Mouse (Mus musculus): ENCODE data around the gene Hhip. TPM values are rescaled to one million over a fixed set of nuclear protein-coding genes. Genes with fewer than 3 reads are reported as not detected.
A peak's percentile ranks its signal among the peaks of the same experiment; 100 is the strongest.
"Not testable (repeated sequence)": the region's sequence is repeated elsewhere in the genome, so short reads cannot be mapped to it uniquely, and the experiment has no call there.

Hhip gene
- polyA plus RNA-seq, 1 experiment from 2014 or later = 13.2 TPM

DNA sequence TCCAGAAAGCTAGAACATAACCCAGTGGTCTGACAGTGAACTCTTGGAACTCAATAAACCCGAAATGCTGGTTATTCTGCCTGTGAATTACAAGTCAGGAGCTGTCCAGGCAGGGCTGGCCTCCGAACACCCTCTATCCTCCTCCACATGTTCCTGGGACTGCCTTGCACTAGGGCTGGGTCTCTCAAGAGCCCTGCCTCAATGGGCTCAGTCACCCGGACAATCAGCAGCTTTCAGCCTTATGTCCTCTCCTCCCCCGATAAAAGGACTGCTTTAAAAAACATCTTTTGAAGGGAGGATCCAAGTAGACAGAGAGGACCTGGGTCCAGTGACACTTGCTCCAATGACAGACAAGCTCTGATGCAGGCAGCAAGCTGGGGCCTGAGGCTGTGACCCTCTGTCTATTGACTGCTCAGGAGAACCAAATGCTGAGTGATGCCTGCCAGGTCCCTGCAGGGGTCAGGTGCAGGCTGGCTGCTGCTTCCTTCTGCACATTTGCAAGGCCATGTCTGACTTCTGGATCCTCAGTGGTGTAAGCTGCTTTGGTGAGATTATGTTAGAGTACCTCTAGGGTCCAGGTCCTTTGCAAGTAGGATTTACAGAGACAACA, 20.1 kb downstream of the Hhip start:
- Histone ChIP-seq H3K4me1 (no peaks in the 10 kb centered on the region), H3K4me2 (no peak overlapping the region), H3K27me3 (0 out of 2 replicates have a peak, but pooled peaks cover 4% of the 10 kb centered on the region), H3K9ac (no peak overlapping the region), H3K4me3 (no peak overlapping the region), H3K36me3 (no peaks in the 10 kb centered on the region; the same call in 1 of the 2 replicates), H3K27ac (no peak overlapping the region), H3K9me3 (no peaks in the 10 kb centered on the region)
- WGBS = 62% methylated on average over 4 of the region's 4 CpGs
- no peak for ATAC-seq (ENCODE audit: insufficient number of reproducible peaks, low FRiP score, low TSS enrichment, low read depth)

DNA sequence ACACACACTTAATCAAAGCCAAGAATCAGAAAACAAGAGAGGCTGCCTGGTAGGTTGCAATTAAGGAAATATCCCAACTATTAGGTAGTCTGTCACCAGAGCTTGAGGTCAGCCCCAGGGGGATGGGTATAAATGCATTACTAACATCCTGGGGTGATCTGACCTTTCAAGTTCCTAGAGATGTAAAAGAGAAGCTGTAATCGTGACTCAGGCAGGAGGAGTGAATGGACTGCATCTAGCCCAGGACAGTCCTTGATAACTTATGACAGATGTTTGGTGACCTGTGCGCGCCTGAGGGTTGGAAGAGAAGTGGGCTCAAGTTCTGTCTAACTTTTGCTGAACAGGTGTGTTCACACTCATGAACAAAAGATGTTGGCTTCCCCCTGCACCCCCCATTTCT, 25.2 kb downstream of the Hhip start:
- Histone ChIP-seq H3K36me3 (no peaks in the 10 kb centered on the region; the same call in 1 of the 2 replicates), H3K4me1 (peaks cover 12% of the 10 kb centered on the region; the same call in 1 of the 2 replicates), H3K4me2 (no peak overlapping the region), H3K4me3 (no peak overlapping the region), H3K9me3 (no peaks in the 10 kb centered on the region), H3K27me3 (peaks cover 9% of the 10 kb centered on the region), H3K9ac (no peak overlapping the region), H3K27ac (no peak overlapping the region)
- WGBS = 32% methylated on average over 3 of the region's 3 CpGs
- no peak for ATAC-seq (ENCODE audit: insufficient number of reproducible peaks, low FRiP score, low TSS enrichment, low read depth)

DNA sequence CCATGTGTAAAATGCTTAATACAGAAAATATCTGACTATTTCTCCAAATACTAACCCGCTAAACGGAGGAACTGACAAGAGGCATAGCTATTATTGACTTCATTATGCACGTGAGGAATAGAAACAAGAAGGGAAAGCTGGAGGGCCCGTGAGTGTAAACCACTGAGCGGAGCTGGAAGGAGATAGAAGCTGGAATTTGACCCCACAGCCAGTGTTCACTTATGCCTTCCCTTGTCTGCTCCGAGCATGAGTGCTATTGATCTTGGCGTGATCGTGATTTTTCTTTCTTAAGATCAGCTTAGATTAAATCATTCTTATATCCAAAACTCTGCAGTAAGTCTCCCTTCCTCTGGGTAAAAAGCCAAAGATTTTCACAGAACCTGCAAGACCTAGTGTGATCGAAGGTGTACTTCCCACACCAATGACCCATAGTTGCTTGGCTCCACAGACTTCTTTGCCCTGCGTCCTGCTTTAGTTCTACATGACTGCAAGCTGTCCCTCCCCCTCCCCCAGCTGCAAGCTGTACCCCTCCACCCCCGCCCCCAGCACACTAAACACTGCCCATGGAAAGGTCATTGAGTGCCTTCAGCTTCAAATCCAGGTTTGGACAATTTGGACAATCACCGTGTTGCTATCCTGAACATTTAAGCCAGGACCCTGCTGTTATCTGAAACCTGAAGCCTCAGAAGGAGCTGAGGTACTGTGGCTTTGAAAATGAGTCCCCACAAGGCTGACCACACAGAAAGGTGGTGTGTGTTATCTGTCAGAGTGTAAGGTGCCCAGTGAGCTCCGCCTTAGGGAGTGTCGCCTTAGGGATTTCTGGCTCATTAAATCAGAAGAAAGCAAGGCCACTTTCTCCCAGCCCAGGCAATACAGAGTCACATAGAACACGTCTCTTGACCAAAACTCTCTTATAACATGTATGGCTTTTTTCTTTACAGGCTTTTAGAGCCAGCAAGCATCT, 26.2 kb downstream of the Hhip start:
- Histone ChIP-seq H3K4me1 (peaks cover 12% of the 10 kb centered on the region; the same call in 1 of the 2 replicates), H3K9me3 (no peaks in the 10 kb centered on the region), H3K4me2 (no peak overlapping the region), H3K36me3 (no peaks in the 10 kb centered on the region), H3K27me3 (peaks cover 9% of the 10 kb centered on the region), H3K27ac (no peak overlapping the region), H3K9ac (no peak overlapping the region), H3K4me3 (no peak overlapping the region)
- ATAC-seq (ENCODE audit: insufficient number of reproducible peaks, low FRiP score, low TSS enrichment, low read depth) = no peak
- WGBS = 33% methylated on average over 15 of the region's 15 CpGs

DNA sequence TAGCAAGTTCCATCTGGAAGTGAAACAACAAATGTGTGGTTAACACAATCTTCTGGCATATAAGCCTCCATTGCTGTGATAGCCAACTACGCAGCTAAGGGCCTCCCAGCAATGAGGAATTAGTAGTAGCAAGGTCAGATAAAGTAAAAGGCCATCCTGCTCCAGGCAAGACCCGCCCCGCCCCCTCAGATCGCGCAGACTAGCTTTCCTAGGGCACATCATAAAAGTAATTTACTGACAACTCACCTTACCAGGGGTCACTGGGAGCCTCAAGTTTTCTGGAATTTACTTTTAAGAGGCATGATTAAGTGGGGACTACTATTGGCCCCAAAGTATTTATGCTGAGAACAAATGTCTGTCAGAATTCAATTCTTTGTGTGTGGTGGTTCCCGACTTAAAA, 28.2 kb downstream of the Hhip start:
- peaks cover 6% of the 10 kb centered on the region for H3K27me3 ChIP-seq
- no peak for ATAC-seq (ENCODE audit: insufficient number of reproducible peaks, low FRiP score, low TSS enrichment, low read depth)
- H3K4me1 ChIP-seq = peaks cover 12% of the 10 kb centered on the region; the same call in 1 of the 2 replicates
- H3K27ac ChIP-seq = no peak overlapping the region
- H3K36me3 ChIP-seq = no peaks in the 10 kb centered on the region
- H3K9ac ChIP-seq = no peak overlapping the region
- H3K4me2 ChIP-seq = no peak overlapping the region
- no peak overlapping the region for H3K4me3 ChIP-seq
- WGBS = 28% methylated on average over 6 of the region's 6 CpGs
- no peaks in the 10 kb centered on the region for H3K9me3 ChIP-seq

DNA sequence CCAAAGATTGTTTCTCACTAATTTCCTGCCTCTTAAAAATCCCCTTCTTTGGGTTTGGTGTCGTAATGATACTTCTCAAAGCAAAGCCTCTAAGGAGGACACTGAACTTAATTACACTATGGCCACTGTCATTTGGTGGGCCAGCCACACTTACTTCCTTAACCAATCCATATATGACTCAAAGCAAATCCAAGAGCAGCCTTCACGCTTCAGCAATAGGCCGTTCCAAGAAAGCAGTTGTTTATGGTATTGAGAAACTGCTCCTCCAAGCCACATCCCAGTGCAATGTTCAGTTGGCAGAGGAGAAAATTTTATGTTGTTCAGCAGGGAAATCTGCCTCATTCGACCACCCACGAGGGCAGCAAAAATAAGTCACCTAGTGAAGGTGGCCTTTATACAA, 37.3 kb downstream of the Hhip start:
- H3K27me3 ChIP-seq = no peaks in the 10 kb centered on the region
- no peaks in the 10 kb centered on the region for H3K4me1 ChIP-seq
- no peak overlapping the region for H3K27ac ChIP-seq
- no peak overlapping the region for H3K9ac ChIP-seq
- WGBS = 71% methylated on average over 5 of the region's 5 CpGs
- H3K9me3 ChIP-seq = no peaks in the 10 kb centered on the region
- ATAC-seq (ENCODE audit: insufficient number of reproducible peaks, low FRiP score, low TSS enrichment, low read depth) = no peak
- H3K4me3 ChIP-seq = no peak overlapping the region
- no peak overlapping the region for H3K4me2 ChIP-seq
- no peaks in the 10 kb centered on the region for H3K36me3 ChIP-seq

DNA sequence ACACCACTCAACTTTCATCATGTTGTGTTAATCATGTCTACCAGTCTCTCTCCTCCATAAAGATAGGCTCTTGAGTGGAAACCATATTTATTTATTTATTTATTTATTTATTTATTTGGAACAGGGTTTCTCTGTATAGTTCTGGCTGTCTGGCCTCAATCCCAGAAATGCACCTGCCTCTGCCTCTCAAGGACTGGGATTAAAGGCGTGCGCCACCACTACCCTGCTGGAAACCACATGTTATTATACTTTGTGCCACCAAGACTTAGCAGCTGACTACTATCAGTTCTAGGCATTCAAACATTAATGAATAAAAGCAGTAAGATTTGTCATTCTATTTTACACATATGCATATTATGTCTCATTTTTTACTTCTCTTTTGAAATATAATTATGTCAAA, 42.0 kb downstream of the Hhip start:
- H3K9ac ChIP-seq = no peak overlapping the region
- no peak for ATAC-seq (ENCODE audit: insufficient number of reproducible peaks, low FRiP score, low TSS enrichment, low read depth)
- H3K4me1 ChIP-seq = no peaks in the 10 kb centered on the region
- no peaks in the 10 kb centered on the region for H3K9me3 ChIP-seq
- H3K4me3 ChIP-seq = no peak overlapping the region
- no peaks in the 10 kb centered on the region for H3K27me3 ChIP-seq
- WGBS = 81% methylated on average over 2 of the region's 2 CpGs
- no peak overlapping the region for H3K27ac ChIP-seq
- no peaks in the 10 kb centered on the region for H3K36me3 ChIP-seq
- H3K4me2 ChIP-seq = no peak overlapping the region

DNA sequence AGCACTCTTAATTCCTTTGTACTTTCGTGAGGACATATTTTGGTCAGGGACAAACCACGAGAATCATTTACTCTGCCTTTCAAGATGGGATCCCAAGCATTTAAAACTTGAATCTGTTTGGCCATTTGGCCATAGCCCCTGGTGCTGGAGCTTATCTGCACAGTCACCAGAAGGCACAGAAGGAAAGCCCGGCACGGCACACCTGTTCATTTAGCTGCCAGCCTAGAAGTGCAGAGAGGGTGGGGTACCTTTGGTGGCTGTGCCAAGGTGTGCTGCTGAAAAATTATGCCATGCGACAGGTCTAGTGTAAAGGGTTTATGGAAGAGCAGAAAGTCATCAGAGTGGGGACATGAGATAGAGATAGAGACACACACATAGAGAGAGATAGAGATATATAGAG, 53.4 kb downstream of the Hhip start:
- no peaks in the 10 kb centered on the region for H3K4me1 ChIP-seq
- no peak for ATAC-seq (ENCODE audit: insufficient number of reproducible peaks, low FRiP score, low TSS enrichment, low read depth)
- no peak overlapping the region for H3K4me3 ChIP-seq
- no peaks in the 10 kb centered on the region for H3K36me3 ChIP-seq
- no peaks in the 10 kb centered on the region for H3K27me3 ChIP-seq
- H3K9me3 ChIP-seq = no peaks in the 10 kb centered on the region
- no peak overlapping the region for H3K27ac ChIP-seq
- H3K9ac ChIP-seq = no peak overlapping the region
- WGBS = 72% methylated on average over 5 of the region's 5 CpGs
- H3K4me2 ChIP-seq = no peak overlapping the region

DNA sequence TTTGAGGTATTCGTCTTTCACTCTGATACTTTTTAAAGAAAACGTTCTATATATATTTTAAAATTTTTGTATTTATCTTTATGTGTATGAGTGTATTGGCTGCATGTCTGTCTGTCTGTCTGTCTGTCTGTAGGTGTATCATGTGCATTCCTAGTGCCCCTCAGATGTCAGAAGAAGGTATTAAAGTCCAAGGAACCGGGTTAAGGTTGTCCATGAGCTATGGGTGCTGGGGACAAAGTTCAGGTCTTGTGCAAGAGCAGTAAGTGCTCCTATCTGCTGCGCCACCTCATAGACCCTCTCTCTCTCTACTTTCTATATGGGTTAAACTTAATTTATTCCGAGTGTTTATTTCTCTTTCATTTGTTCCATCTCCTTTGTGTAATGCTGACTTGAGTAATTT, 55.5 kb downstream of the Hhip start:
- WGBS = 91% methylated on average over 5 of the region's 5 CpGs
- ATAC-seq (ENCODE audit: insufficient number of reproducible peaks, low FRiP score, low TSS enrichment, low read depth) = no peak

DNA sequence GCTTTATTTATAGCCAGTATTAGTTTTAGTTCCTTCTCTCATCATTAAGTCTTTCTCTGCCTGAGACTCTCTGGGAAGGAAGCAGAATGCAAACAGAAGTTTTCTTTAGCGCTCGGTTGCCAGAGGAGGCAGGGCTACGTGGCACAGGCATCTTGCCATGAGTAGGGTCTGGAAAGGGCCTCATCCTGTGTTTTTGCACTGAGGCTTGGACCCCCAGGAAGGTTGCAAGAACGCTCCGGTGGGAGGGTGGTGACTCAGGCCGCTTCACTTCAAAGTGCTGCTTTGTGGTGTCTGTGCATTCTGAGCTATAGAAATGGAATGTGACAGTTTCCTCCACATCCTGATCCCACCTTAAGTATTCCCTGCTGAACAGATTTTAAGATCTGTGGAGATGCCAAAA, 62.7 kb downstream of the Hhip start:
- H3K4me3 ChIP-seq = no peak overlapping the region
- no peaks in the 10 kb centered on the region for H3K27me3 ChIP-seq
- H3K27ac ChIP-seq = no peak overlapping the region
- no peaks in the 10 kb centered on the region for H3K9me3 ChIP-seq
- 27% methylated on average over 6 of the region's 6 CpGs for WGBS
- H3K9ac ChIP-seq = no peak overlapping the region
- H3K36me3 ChIP-seq = no peaks in the 10 kb centered on the region
- H3K4me2 ChIP-seq = no peak overlapping the region
- 0 out of 2 replicates have a peak, but pooled peaks have one; percentile 58 for ATAC-seq (ENCODE audit: insufficient number of reproducible peaks, low FRiP score, low TSS enrichment, low read depth)
- peaks cover 8% of the 10 kb centered on the region for H3K4me1 ChIP-seq

More for the DNA sequence above, 55.5 kb downstream of the Hhip start:
- Histone ChIP-seq H3K9me3 (no peaks in the 10 kb centered on the region), H3K4me1 (no peaks in the 10 kb centered on the region), H3K27ac (no peak overlapping the region), H3K4me3 (no peak overlapping the region), H3K27me3 (no peaks in the 10 kb centered on the region), H3K36me3 (no peaks in the 10 kb centered on the region), H3K9ac (no peak overlapping the region), H3K4me2 (no peak overlapping the region)

DNA sequence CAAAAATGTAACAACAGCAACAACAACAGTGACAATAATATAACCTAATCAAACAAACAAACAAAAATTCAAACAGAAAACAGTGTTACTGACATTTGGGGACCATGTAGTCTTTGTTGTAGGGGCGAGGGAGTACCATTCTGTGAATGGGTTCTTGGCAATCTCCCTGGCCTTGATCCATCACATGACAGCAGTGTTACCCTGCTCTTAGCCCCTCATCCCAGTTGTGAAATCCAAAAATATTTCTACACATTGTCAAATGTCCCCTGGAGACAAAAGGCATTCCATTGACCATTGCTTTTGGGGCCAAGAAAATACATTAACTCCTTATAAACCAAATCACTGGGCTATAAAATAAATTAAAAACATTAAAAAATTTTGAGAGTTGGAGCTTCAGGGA, 64.3 kb downstream of the Hhip start:
- no peak overlapping the region for H3K9ac ChIP-seq
- H3K4me2 ChIP-seq = no peak overlapping the region
- 82% methylated on average over 1 of the region's 1 CpGs for WGBS
- no peak overlapping the region for H3K4me3 ChIP-seq
- H3K27me3 ChIP-seq = no peaks in the 10 kb centered on the region
- no peaks in the 10 kb centered on the region for H3K36me3 ChIP-seq
- no peak overlapping the region for H3K27ac ChIP-seq
- peaks cover 8% of the 10 kb centered on the region for H3K4me1 ChIP-seq
- no peaks in the 10 kb centered on the region for H3K9me3 ChIP-seq
- ATAC-seq (ENCODE audit: insufficient number of reproducible peaks, low FRiP score, low TSS enrichment, low read depth) = no peak

DNA sequence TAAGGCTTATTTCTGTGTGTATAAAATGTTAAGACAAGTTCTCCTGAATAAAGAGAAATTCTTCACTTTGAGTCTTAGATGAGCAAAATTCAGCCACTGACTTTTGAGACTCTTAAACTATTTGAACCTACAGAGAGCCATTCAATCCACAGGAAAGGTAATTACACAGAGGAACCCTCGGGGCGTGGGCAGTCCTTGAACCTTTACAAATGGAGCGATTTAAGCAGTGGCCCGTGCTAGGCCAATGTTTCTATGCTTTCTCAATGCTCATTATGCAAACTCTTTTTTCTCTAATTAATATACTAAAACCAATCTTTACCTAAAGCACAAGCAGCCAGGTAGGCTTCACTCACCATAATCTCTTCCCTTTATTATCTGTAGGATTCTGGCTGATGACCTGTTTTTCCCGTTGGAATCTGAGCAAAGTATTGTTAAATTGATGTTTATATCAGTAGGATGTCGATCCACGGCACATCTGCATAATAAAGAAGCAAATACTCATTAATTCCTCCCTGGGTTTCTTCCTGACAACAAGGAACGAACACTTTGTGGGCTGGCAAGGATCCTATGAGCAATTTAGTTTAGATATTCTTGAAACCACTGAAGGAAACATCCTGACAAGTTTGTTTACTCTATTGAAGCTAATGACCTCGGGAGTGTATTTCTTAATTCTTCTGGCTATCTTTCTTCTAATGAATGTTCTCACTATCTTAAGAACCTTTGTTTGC, 65.5 kb downstream of the Hhip start:
- no peak for ATAC-seq (ENCODE audit: insufficient number of reproducible peaks, low FRiP score, low TSS enrichment, low read depth)
- no peaks in the 10 kb centered on the region for H3K27me3 ChIP-seq
- no peak overlapping the region for H3K27ac ChIP-seq
- 53% methylated on average over 9 of the region's 9 CpGs for WGBS
- H3K4me2 ChIP-seq = no peak overlapping the region
- H3K4me3 ChIP-seq = no peak overlapping the region
- H3K9ac ChIP-seq = no peak overlapping the region
- H3K36me3 ChIP-seq = no peaks in the 10 kb centered on the region
- peaks cover 8% of the 10 kb centered on the region for H3K4me1 ChIP-seq
- no peaks in the 10 kb centered on the region for H3K9me3 ChIP-seq

DNA sequence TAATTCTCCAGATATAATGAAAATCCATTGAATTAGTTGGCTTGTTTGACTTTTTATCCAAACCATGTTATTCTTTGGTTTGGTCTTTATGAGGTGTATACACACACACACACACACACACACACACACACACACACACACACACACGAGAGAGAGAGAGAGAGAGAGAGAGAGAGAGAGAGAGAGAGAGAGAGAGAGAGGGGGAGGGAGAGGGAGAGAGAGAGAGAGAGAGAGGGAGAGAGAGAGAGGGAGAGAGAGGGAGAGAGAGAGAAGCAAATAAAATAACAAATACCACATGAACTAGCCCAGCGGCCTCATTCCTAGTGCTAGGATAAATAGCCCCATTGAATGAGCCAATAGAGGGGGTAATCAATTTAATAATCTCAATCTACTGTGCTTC, 66.4 kb downstream of the Hhip start:
- H3K9ac ChIP-seq; H3K4me3 ChIP-seq; H3K36me3 ChIP-seq; H3K4me1 ChIP-seq; H3K27ac ChIP-seq; H3K27me3 ChIP-seq; H3K4me2 ChIP-seq; H3K9me3 ChIP-seq; ATAC-seq (ENCODE audit: insufficient number of reproducible peaks, low FRiP score, low TSS enrichment, low read depth): not testable (repeated sequence)
- 65% methylated on average over 1 of the region's 2 CpGs for WGBS

Data from limb, embryonic 15.5 days (tissue).